Mouse (Mus musculus) kidney, adult 2 months (tissue): ENCODE data around the gene Pcdh10. TPM values are rescaled to one million over a fixed set of nuclear protein-coding genes. Genes with fewer than 3 reads are reported as not detected.

ENCODE experiments used
- DNase-seq: peaks from one replicate; pipeline ENCODE4 v3.0.0; 2021
- H3K27ac ChIP-seq: fragments of 200-500 bp; 2 replicates; pipeline ENCODE4 v1.5.1; 2012; ENCODE audit warnings: low read depth, low read length, control low read depth, inconsistent platforms; ENCODE audit not compliant: insufficient read depth
- H3K27me3 ChIP-seq: fragments of 200-500 bp; replicated peaks from 2 replicates; pipeline ENCODE4 v1.6.1; 2012; ENCODE audit warnings: mild to moderate bottlenecking, moderate library complexity, low read length, inconsistent platforms; ENCODE audit not compliant: control insufficient read depth, insufficient read depth
- H3K36me3 ChIP-seq: fragments of 200-500 bp; 2 replicates; pipeline ENCODE4 v1.6.1; 2012; ENCODE audit warnings: mild to moderate bottlenecking, moderate library complexity, low read length, inconsistent platforms; ENCODE audit not compliant: control insufficient read depth, insufficient read depth
- H3K4me1 ChIP-seq: fragments of 200-500 bp; 2 replicates; pipeline ENCODE4 v1.6.1; 2011; ENCODE audit warnings: low read length; ENCODE audit not compliant: control insufficient read depth, insufficient read depth
- H3K4me3 ChIP-seq: fragments of 200-500 bp; 2 replicates; pipeline ENCODE4 v1.5.1; 2011; ENCODE audit warnings: mild to moderate bottlenecking, low read depth, low read length, control low read depth; ENCODE audit not compliant: insufficient read depth
- CTCF ChIP-seq: fragments of 200-500 bp; conservative IDR thresholded peaks from 2 replicates; pipeline ENCODE4 v1.5.1; 2011; ENCODE audit warnings: low read depth, mild to moderate bottlenecking, control low read depth, low read length, moderate library complexity, mixed read lengths; ENCODE audit not compliant: insufficient read depth, insufficient read length
- POLR2A ChIP-seq: fragments of 200-500 bp; IDR thresholded peaks from one replicate; pipeline ENCODE4 v1.6.1; 2011; ENCODE audit warnings: low read depth, low read length, control low read depth
- WGBS: fragments of 180-500 bp; shearing (Covaris S2); methylation state at CpG from one replicate; pipeline ENCODE4 v1.1.7; 2018; 5-methylcytosine and 5-hydroxymethylcytosine counted together
- polyA plus RNA-seq: library from polyadenylated mRNA; depleted of rRNA; stranded (reverse); fragments of >200 nt; gene quantifications from 2 replicates; pipeline ENCODE4 v1.2.3, GENCODE M21; 2012; rRNA removed

The Pcdh10 gene
- 0.01 and 0.33 TPM in 2 replicates for polyA plus RNA-seq

DNA sequence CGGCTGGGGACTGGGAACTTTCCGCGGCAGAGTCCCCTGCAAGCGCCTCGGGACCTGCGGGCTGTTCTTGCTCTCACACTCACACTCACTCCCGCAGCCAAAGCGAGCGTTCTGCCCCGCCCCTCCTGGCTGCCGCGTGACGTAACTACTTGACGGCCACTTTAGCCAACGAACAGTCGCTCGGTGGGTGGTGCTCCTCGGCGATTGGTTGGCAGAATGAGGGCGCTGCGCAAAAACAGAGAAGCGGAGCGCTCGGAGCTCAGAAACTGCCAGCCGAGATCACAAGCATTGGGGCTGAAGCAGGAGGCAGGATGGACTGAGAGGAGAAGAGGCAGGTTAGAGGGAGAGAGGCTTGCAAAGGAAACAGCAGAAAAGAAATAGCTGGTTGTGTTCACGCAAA is at the start of gene Pcdh10:
Gene Pcdh10 (plus strand): TSS at position 254 of the 400 bp plus-strand sequence.
- TF ChIP-seq CTCF (no peak), POLR2A (no peak)
- Histone ChIP-seq H3K36me3 (no peaks in the 10 kb centered on the region), H3K27ac (no peak within 1 kb of the TSS), H3K4me1 (no peaks in the 10 kb centered on the region), H3K4me3 (peak within 1 kb of the TSS; percentile 37), H3K27me3 (peaks cover 4% of the 10 kb centered on the region)
- under 1% methylated on average over 26 of the region's 26 CpGs for WGBS
- peak; percentile 93 for DNase-seq

GRCm38 (mm10) chr3:45355919-45356318 is 22.3 kb upstream of the Pcdh10 start:
- Histone ChIP-seq H3K4me1 (no peaks in the 10 kb centered on the region), H3K27ac (no peak overlapping the region), H3K36me3 (no peaks in the 10 kb centered on the region), H3K4me3 (no peak overlapping the region), H3K27me3 (no peaks in the 10 kb centered on the region)
- DNase-seq = no peak
- TF ChIP-seq POLR2A = no peak
- no peak for TF ChIP-seq CTCF
- WGBS = 83% methylated on average over 1 of the region's 1 CpGs

GRCm38 (mm10) chr3:45368952-45369351 is 9.2 kb upstream of the Pcdh10 start:
- no peaks in the 10 kb centered on the region for H3K4me1 ChIP-seq
- H3K27me3 ChIP-seq = no peaks in the 10 kb centered on the region
- H3K27ac ChIP-seq = no peak overlapping the region
- DNase-seq = no peak
- 33% methylated on average over 1 of the region's 1 CpGs for WGBS
- no peaks in the 10 kb centered on the region for H3K36me3 ChIP-seq
- H3K4me3 ChIP-seq = no peak overlapping the region
- TF ChIP-seq POLR2A (no peak), CTCF (no peak)

GRCm38 (mm10) chr3:45375761-45376500 is 2.3 kb upstream of the Pcdh10 start:
- Histone ChIP-seq H3K4me3 (peak overlapping the region; percentile 23; the same call in 1 of the 2 replicates), H3K36me3 (no peaks in the 10 kb centered on the region), H3K27ac (no peak overlapping the region), H3K27me3 (peaks cover 4% of the 10 kb centered on the region), H3K4me1 (no peaks in the 10 kb centered on the region)
- DNase-seq = peak; percentile 53
- TF ChIP-seq CTCF (peak; percentile 68), POLR2A (no peak)
- WGBS = 1% methylated on average over 27 of the region's 27 CpGs

- under 1% methylated on average over 59 of the region's 59 CpGs for WGBS
- peak; percentile 16 for DNase-seq
- no peaks in the 10 kb centered on the region for H3K36me3 ChIP-seq
- H3K4me3 ChIP-seq = peak overlapping the region; percentile 30
- H3K27me3 ChIP-seq = peaks cover 4% of the 10 kb centered on the region
- TF ChIP-seq POLR2A (no peak), CTCF (no peak)
- no peak overlapping the region for H3K27ac ChIP-seq
- H3K4me1 ChIP-seq = no peaks in the 10 kb centered on the region
These were observed 1.5 kb upstream of the Pcdh10 start for GRCm38 (mm10) chr3:45376501-45377390.

DNA sequence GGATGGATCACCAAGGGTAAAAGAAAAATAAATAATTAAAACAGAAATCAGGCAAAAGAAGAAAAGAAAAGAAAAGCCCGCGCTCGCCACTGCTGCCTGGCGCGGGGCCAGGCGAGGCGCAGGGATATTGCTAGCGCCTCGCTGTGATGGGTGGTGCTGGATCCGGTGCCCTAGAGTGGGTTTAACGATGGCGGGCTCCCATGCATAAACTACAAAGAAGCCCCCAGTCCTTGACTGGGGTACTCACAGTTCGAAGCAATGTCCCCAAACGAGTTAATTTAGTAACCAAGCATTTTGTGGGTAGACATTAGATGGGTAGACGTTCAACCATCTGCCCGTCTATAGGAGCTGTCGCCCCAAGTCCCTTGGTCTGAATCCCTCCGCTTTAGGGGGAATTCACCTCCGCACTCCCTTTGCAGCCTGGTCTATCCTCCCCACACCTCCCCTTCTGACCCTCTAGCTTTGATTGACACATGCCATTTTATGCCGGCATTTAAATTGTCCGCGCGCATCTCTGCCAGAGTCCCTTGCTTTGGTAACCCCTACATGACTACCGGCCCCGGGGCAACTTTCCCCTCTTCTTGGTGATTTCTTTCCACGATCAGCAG is 703 bp upstream of the Pcdh10 start:
- H3K4me1 ChIP-seq = no peaks in the 10 kb centered on the region
- TF ChIP-seq CTCF (no peak), POLR2A (no peak)
- H3K27ac ChIP-seq = no peak overlapping the region
- H3K4me3 ChIP-seq = peak overlapping the region; percentile 37
- peak; percentile 16 for DNase-seq
- H3K27me3 ChIP-seq = peaks cover 4% of the 10 kb centered on the region
- no peaks in the 10 kb centered on the region for H3K36me3 ChIP-seq
- under 1% methylated on average over 26 of the region's 26 CpGs for WGBS

DNA sequence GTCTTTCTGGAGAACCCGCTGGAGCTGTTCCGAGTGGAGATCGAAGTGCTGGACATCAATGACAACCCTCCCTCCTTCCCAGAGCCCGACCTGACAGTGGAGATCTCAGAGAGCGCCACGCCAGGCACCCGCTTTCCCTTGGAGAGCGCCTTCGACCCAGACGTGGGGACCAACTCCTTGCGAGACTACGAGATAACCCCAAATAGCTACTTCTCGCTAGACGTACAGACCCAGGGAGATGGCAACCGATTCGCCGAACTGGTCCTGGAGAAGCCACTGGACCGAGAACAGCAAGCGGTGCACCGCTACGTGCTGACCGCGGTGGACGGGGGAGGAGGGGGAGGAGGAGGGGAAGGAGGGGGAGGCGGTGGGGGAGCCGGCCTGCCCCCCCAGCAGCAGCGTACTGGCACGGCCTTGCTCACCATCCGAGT is 1.4 kb downstream of the Pcdh10 start:
- Histone ChIP-seq H3K4me3 (no peak overlapping the region), H3K4me1 (no peaks in the 10 kb centered on the region), H3K27ac (no peak overlapping the region), H3K36me3 (no peaks in the 10 kb centered on the region), H3K27me3 (peaks cover 4% of the 10 kb centered on the region)
- WGBS = under 1% methylated on average over 26 of the region's 29 CpGs
- TF ChIP-seq CTCF (no peak), POLR2A (no peak)
- no peak for DNase-seq
